Mouse (Mus musculus): Measurements from ENCODE around the gene Spock1.

DNA sequence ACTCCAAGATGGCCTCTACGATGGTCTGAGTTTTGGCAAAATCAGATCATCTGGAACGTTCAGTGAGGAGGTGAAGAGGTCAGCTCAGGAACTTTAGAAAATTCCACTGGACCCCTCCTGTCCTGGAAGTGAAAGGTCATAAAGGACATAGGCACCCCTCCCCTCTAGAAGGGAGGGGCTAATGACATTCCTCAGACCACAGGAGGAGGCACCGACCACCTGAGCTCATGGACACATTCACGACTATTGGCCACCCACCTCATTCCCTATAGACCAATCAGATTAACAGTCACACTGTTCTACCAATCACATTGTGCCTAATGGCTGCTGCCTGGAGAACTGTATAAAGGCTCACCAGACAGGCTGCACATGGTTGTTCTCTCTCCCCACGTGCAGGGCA, 384.8 kb downstream of the Spock1 start:
- TF ChIP-seq FLI1 (IDR thresholded peaks at IDR 0.05; ENCODE audit: low read length) (no peak), GATA1 (IDR thresholded peaks at IDR 0.05; ENCODE audit: borderline replicate concordance, low read length) (no peak)

Measured in megakaryocyte, embryonic 14.5 days (primary cell).